Mouse (Mus musculus) CD8-positive naive resting alpha-beta T cell, adult 2 months (primary cell): ENCODE results near the gene Cmklr1.

Source experiments
- DNase-seq, 2 experiments: peaks; one replicate each; pipeline ENCODE4 v3.0.0; 2022; ENCODE audit warnings: low read depth in 2 of 2, low spot score in 2 of 2

Gene Cmklr1

GRCm38 (mm10) chr5:113623052-113623451, 27.2 kb downstream of the Cmklr1 start:
- no peak for DNase-seq

DNA sequence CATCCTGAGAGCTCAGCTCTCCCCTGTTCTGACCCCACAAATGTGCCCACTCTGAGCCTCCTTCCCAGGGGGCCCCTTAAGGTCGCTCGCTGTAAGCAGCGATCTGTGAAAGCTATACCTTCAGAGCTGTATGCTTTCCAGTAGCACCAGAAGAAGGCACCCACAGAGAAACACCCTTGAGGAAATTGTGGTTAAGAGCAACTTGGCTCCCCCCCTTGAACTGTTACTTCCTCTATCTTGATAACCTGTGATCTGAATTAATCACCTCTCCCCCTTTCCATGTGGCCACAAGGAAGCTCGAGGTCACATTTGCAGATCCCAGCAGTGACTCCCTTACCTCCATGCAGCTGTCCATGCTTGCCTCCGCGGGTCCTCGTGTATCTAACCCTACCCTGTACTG, 29.2 kb downstream of the Cmklr1 start:
- DNase-seq: no peak

GRCm38 (mm10) chr5:113620130-113620716, 30.0 kb downstream of the Cmklr1 start:
- DNase-seq: no peak

- DNase-seq: no peak
Observed at GRCm38 (mm10) chr5:113619151-113619550, 31.1 kb downstream of the Cmklr1 start.

GRCm38 (mm10) chr5:113618716-113619115, 31.5 kb downstream of the Cmklr1 start:
- no peak for DNase-seq

- no peak for DNase-seq
Observed at GRCm38 (mm10) chr5:113611771-113612233, 38.4 kb downstream of the Cmklr1 start.

DNA sequence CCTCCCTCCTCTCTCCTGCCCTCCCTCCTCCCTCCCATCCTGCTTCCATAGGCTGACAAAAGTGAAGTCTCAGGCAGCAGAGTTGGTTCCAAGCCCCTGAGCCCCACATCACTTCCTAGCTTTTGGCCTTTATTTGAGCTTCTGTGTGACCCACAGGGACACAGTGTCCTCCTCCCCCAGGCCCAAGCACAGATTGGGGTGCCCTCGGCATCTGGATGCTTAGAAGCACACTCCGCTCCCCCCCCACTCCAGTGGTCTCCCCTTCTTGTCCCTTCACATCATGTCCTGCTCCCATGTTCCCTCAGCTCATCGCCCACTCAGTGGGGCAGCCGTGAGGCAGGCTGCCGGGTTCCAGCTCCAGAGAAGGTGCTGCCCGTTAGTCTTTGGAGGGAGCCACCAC, 39.1 kb downstream of the Cmklr1 start:
- no peak for DNase-seq

- DNase-seq: no peak
Observed at GRCm38 (mm10) chr5:113610490-113610889, 39.7 kb downstream of the Cmklr1 start.

- DNase-seq: no peak
Observed at GRCm38 (mm10) chr5:113609891-113610290, 40.3 kb downstream of the Cmklr1 start.

GRCm38 (mm10) chr5:113608511-113608910, 41.7 kb downstream of the Cmklr1 start:
- DNase-seq: no peak

GRCm38 (mm10) chr5:113607941-113608431, 42.2 kb downstream of the Cmklr1 start:
- no peak for DNase-seq

DNA sequence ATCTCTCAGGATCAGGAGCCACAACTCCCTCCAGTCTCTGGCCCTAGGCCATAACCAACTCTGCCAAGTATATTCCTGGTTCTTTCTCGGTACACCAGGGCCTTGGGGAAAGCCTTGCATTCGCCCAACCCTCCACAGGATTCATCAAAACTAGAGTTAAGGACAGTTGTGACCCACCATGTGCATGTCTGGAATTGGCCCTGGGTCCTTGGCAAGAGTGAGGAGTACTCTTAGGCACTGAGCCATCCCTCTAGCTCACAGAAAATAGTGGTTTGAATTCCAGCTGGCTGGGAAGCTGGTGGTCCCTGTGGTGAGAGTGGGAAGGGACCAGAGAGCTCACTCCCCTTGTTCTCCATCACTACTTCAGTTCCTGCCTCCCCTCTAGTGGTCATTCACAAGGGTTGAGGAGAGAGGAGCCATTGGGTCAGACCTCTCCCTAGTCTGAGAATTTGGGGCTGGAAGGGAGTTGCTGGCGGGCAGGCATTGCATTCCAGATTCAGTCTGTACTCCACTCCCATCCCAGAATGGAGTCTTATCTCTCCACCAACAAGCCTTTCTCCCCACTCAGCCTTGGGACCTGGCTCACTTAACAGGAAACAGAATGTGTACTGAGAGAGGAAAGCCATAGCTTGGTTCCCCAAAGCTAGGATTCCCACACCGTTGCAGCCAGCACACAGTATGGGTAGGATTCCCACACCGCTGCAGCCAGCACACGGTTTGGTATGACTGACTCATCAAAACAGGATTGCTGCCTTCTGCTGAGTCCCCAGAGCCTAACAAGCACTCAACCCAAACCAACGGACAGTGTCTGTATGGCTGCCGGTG, 43.1 kb downstream of the Cmklr1 start:
- no peak for DNase-seq

GRCm38 (mm10) chr5:113606121-113606520, 44.1 kb downstream of the Cmklr1 start:
- no peak for DNase-seq

- no peak for DNase-seq
Observed at GRCm38 (mm10) chr5:113604758-113605157, 45.5 kb downstream of the Cmklr1 start.

DNA sequence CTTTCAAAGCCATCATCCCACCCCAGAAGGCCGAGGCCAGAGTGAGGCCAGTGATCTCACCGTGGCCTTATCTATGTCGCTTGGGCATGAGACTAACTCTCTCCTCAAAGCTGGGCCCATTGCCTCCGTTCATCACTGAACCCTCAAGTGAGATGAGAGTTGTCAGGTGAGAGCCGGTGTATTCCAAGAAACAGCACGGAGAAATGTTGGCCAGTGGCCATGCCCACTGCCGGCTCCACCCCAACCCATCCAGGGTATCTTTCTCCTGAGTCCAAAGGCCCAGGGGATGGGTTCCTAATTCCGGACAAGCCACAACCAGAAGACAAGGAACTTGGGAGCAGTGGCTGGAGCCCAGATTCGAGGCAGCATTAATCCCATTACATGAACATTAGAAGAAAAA, 46.8 kb downstream of the Cmklr1 start:
- DNase-seq: no peak

- no peak for DNase-seq
Observed at GRCm38 (mm10) chr5:113600803-113601202, 49.4 kb downstream of the Cmklr1 start.

- no peak for DNase-seq
Observed at GRCm38 (mm10) chr5:113600181-113600580, 50.0 kb downstream of the Cmklr1 start.

DNA sequence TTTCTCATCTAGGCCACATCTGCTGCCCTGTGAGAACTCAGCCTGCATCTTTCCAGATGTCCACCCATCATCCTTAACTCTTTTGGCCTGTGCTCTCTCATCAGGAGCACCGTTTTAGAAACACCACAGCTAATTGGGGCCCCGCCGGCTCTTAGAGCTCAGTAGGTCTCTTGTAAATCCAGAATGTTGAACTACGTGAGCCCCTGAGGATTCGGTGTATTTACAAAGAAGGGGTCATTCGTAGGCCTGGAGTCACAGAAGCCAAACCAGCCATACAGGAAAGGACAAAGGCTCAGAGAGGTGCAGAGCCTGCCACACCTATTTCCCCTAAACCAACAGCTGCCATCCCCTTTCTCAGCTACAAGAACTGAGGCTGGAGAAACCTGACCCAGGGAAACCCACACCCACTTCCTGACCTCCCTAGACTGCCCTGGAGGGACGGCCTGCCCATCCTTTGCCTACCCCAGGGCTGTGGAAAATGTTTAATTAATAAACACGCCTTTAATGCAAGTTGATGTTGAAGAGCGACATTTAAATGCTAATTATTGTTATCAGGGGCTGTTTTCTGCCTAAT, 53.4 kb downstream of the Cmklr1 start:
- DNase-seq: no peak

DNA sequence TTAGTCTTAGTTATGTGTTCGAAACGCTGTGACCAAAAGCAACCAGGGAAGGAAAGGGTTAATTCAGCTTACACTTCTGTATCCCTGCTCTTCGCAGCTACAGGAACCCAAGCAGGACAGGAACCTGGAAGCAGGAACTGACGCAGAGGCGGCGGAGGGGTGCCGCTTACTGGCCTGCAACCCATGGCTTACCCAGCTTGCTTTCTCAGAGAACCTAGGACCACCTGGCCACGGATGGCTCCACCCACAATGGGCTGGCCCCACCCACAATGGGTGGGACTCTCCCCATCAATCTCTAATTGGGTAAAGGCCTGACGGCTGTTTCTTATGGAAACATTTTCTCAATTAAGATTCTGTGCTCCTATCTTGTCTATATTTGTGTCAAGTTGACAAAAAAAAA, 54.0 kb downstream of the Cmklr1 start:
- DNase-seq: no peak

- no peak for DNase-seq
Observed at GRCm38 (mm10) chr5:113593911-113594705, 56.1 kb downstream of the Cmklr1 start.

DNA sequence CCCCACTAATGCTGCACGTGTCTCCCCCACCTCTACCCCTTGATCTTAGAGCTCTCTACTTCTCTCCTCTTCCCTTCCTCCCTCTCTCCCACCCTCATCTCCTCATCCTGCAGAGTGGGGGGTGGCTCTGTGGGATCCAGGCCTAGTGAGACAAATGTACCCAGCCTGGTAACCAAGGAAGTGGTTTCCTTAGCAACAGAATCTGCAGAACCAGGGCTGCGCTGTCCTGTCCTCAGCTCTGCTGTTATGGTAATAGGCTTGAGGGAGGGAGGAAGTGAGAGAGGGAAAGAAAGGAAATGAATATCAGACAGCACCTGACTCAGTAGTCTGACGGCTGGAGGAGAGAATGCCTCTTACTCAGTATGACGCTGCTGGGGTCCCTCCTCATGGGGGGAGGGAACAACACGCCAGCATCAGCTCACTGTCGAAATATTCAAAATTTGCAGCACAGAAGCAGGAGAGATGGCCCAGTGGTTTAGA, 58.4 kb downstream of the Cmklr1 start:
- DNase-seq: no peak
